Mouse (Mus musculus) lung, adult 2 months (tissue): ENCODE data around the gene Ankrd2.

Experiments
- CTCF ChIP-seq: fragments of 200-500 bp; IDR thresholded peaks from 2 replicates; pipeline ENCODE4 v1.5.1; 2011; ENCODE audit warnings: mild to moderate bottlenecking, low read length, control low read depth; ENCODE audit not compliant: insufficient read depth
- POLR2A ChIP-seq: fragments of 200-500 bp; IDR thresholded peaks from 2 replicates; pipeline ENCODE4 v1.6.1; 2011; ENCODE audit warnings: low read depth, mild to moderate bottlenecking, control low read depth, low read length, borderline replicate concordance; ENCODE audit errors: extremely low read depth

- TF ChIP-seq POLR2A, result no peak
- TF ChIP-seq CTCF, result no peak
Measured at GRCm38 (mm10) chr19:42019011-42019522, 16.7 kb upstream of the Ankrd2 start.
